Mouse (Mus musculus): Measurements from ENCODE around the gene Hnrnpul2. TPM values are rescaled to one million over a fixed set of nuclear protein-coding genes. Genes with fewer than 3 reads are reported as not detected.
A peak's percentile ranks its signal among the peaks of the same experiment; 100 is the strongest.

The Hnrnpul2 gene
- polyA plus RNA-seq (2015; fragmentation: Nextera tagmentation; extraction: Ambion mirVana) = 5.3 and 6.0 TPM in 2 replicates

DNA sequence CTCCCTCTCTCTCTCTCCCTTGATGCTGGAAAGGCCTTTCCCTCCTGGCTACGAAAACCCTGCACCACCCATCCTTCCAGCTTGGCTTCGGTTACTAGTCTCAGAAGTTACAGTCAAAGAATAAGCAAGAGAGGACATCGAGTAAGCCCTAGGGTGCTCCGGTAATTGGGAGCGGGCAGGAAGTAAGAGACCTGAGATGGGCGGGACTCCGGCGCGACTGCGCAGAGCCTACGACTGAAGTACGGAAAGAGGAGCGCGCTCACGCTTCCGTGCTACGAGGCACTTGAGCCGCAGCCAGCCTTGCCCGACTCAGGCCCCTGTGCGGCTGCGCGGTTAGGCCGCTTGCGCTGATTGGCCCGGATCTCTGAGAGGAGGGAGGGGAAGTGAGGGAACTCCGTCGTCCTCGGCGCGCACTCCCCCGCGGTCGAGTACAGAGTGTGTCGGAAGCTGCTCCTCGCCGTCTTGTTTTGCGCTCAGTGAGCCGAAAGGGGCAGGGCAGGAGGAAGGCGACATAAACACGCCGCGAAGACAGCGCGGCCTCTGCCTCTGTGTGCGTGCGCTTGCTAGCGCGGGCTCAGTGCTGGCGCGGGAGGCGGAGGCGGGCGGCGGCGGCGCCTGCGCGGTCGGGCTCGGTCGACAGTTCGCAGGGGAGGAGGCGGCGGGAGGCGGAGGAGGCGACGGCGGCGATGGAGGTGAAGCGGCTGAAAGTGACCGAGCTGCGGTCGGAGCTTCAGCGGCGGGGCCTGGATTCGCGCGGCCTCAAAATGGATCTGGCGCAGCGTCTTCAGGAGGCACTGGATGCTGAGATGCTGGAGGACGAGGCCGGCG, at the start of gene Hnrnpul2:
TSS of gene Hnrnpul2 (plus strand) at position 415 of the 828 bp plus-strand sequence.
- Histone ChIP-seq H3K36me3 (peaks cover 34% of the 10 kb centered on the region), H3K9me3 (no peaks in the 10 kb centered on the region), H3K4me2 (peak within 1 kb of the TSS; percentile 99), H3K4me1 (replicated peaks) (peaks cover 62% of the 10 kb centered on the region), H3K27me3 (no peaks in the 10 kb centered on the region), H3K9ac (peak within 1 kb of the TSS; percentile 98), H3K27ac (replicated peaks) (peak within 1 kb of the TSS; percentile 97), H3K4me3 (peak within 1 kb of the TSS; percentile 75)
- peak; percentile 98 for ATAC-seq (ENCODE audit: low read depth)
- WGBS = under 1% methylated on average over 69 of the region's 83 CpGs

DNA sequence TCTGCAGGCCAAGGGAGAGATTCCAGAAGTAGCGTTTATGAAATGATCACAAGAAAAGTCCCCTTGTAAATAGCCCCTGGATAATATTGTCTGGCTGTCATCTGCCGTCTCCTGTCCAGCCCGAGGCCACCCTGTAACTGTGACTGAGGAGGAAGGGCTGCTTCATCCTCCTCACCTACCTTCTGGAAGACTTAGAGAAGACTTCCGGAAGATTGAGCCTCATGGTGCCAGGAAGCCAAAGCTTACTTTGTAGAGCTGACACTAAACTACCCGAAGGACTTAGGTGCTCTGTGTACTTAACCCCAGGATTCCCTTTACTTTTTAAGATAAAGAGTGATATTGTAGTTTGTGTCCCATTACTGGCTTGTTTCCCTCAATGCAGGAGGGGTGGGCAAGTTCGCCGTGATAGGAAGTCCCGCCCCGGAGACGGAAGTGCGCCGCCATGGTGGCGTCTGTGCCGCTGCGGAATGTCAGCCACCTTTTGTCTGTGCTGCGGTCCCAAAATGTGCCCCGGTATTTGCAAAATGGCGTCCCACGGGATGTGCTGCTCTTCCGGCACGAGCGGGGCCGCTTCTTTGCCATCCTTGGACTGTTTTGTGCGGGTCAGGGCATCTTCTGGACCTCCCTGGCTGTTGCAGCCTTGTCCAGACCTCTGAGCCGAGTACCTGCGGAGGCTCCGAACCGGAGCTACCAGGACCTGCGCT, 49.1 kb upstream of the Hnrnpul2 start, which contains the start of gene Tmem223:
TSS of gene Tmem223 (plus strand) at position 430 of the 704 bp plus-strand sequence.
- Histone ChIP-seq H3K9ac (peak within 1 kb of the TSS; percentile 97), H3K27ac (replicated peaks) (peak within 1 kb of the TSS; percentile 93), H3K4me3 (peak within 1 kb of the TSS; percentile 80), H3K9me3 (no peaks in the 10 kb centered on the region), H3K4me2 (peak within 1 kb of the TSS; percentile 72), H3K4me1 (replicated peaks) (peaks cover 40% of the 10 kb centered on the region), H3K27me3 (no peaks in the 10 kb centered on the region), H3K36me3 (peaks cover 64% of the 10 kb centered on the region)
- WGBS = 21% methylated on average over 29 of the region's 29 CpGs
- ATAC-seq (ENCODE audit: low read depth) = peak; percentile 45; the same call in 1 of the 2 replicates

DNA sequence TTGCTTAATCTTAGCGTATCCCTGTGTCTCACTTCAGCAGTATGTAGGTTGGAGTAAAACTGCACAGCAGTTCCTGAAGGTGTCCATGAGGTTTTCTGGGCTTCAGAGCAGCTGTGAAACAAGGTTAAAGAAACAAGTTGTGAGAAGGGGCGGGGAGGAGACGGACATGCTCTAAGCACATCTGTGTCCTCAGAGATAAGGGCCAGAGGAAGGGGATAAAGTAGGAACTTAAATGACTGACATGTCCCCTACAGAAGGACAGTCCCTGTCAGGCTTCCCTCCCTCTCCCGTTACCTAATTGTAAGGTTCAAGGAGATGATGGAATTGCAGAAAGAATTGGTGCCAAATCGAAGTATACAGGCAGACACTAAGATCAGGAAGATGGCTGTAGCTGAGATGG, 46.8 kb upstream of the Hnrnpul2 start:
- no peaks in the 10 kb centered on the region for H3K27me3 ChIP-seq
- H3K4me3 ChIP-seq = peak overlapping the region; percentile 69
- H3K4me2 ChIP-seq = peak overlapping the region; percentile 99
- ATAC-seq (ENCODE audit: low read depth) = no peak
- peak overlapping the region; percentile 98; the same call in 1 of the 2 replicates for H3K9ac ChIP-seq
- 91% methylated on average over 5 of the region's 5 CpGs for WGBS
- no peak overlapping the region for H3K27ac ChIP-seq (replicated peaks)
- H3K36me3 ChIP-seq = peaks cover 47% of the 10 kb centered on the region
- peaks cover 44% of the 10 kb centered on the region for H3K4me1 ChIP-seq (replicated peaks)
- H3K9me3 ChIP-seq = no peaks in the 10 kb centered on the region

DNA sequence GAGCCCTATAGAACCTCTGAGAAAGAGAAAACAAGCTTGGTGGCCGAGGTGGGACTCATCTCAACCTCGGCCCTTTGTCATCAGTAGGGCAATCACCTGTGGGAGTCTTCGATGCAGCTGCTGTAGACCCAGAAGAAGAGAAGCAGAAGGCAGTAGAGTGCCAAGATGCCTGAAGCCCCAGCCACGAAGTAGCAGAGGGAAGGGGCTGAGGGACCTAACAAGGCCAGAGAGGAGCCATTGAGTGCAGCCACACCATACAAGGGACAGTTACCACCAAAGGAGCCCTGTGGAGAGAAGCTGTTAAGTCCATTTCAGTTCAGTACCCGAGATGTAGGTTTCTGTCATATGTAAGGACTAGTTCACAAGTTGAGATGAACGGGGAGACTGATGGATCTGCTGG, 46.4 kb upstream of the Hnrnpul2 start:
- peaks cover 47% of the 10 kb centered on the region for H3K36me3 ChIP-seq
- peak overlapping the region; percentile 99 for H3K27ac ChIP-seq (replicated peaks)
- H3K9me3 ChIP-seq = no peaks in the 10 kb centered on the region
- H3K27me3 ChIP-seq = no peaks in the 10 kb centered on the region
- WGBS = 62% methylated on average over 6 of the region's 6 CpGs
- peak overlapping the region; percentile 69 for H3K4me3 ChIP-seq
- H3K4me2 ChIP-seq = peak overlapping the region; percentile 99
- ATAC-seq (ENCODE audit: low read depth) = no peak
- peaks cover 44% of the 10 kb centered on the region for H3K4me1 ChIP-seq (replicated peaks)
- H3K9ac ChIP-seq = peak overlapping the region; percentile 98

DNA sequence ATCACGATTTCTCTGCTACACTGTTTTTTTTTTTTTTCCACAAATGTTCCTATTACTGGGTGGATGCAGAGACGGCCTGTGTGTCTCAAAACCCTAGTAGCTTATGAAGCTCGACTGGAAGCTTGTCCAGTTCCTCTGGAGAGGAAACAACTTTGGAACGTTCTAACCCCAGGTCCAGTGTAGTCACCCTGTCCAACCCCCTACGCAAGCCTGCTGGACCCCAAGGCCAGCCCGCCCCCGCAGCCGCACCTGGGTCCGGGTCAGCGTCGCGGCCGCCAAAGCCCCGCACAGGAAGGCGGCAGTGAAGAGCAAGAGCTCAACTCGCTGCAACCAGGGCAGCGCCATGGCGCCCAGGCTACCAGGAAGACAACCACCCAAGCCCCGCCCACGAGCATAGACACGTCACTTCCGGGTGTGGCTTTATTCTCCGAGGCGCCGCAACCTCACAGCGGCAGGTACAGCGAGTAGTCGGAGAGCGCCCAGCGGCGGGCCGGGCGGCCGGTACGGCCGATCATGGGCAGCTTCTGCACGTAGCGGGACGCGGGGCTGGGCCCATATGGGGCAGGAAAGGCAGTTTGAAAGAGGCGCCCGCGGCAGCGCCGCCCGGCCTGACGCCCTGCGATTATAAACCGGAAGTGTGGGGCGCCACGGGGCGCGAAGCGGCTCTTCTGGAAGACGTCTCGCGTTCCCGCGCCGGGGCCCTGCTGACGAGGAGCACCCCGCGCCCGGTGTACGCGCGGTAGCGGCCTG, 45.5 kb upstream of the Hnrnpul2 start, which contains the start of gene Tmem179b:
TSS of gene Tmem179b (minus strand) at position 382 of the 750 bp plus-strand sequence.
- Histone ChIP-seq H3K4me1 (replicated peaks) (peaks cover 44% of the 10 kb centered on the region), H3K4me2 (peak within 1 kb of the TSS; percentile 99), H3K27me3 (no peaks in the 10 kb centered on the region), H3K9ac (peak within 1 kb of the TSS; percentile 98), H3K36me3 (peaks cover 44% of the 10 kb centered on the region), H3K9me3 (no peaks in the 10 kb centered on the region), H3K4me3 (peak within 1 kb of the TSS; percentile 69), H3K27ac (replicated peaks) (peak within 1 kb of the TSS; percentile 99)
- under 1% methylated on average over 68 of the region's 68 CpGs for WGBS
- peak; percentile 94 for ATAC-seq (ENCODE audit: low read depth)

DNA sequence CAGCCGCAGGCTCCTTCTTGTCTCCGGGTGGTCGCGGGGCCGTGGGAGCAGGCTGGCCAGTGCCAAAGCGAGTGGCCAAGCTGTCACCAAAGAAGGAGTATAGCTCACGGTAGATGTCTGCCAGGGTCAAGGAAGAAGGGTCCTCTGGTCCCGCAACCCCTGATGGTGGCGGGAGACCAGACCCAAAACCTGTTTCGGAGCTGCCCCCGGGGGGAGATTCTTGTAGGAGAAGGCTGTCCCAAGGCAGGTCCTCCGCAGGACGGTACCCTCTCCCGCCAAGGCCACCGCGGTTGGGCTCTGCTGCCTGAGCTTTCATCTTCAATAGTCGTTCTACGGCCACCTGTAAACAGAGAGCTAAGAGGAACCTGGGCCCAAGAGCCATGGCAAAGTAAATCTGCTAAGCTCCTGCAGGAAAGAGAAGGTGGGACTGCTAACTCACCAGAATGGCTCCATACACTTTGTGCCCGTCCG, 44.8 kb upstream of the Hnrnpul2 start:
- Histone ChIP-seq H3K4me2 (peak overlapping the region; percentile 99), H3K36me3 (peaks cover 41% of the 10 kb centered on the region), H3K4me3 (peak overlapping the region; percentile 69), H3K9me3 (no peaks in the 10 kb centered on the region), H3K4me1 (replicated peaks) (peaks cover 44% of the 10 kb centered on the region), H3K9ac (peak overlapping the region; percentile 98), H3K27ac (replicated peaks) (peak overlapping the region; percentile 99), H3K27me3 (no peaks in the 10 kb centered on the region)
- 8% methylated on average over 20 of the region's 20 CpGs for WGBS
- peak; percentile 37 for ATAC-seq (ENCODE audit: low read depth)

DNA sequence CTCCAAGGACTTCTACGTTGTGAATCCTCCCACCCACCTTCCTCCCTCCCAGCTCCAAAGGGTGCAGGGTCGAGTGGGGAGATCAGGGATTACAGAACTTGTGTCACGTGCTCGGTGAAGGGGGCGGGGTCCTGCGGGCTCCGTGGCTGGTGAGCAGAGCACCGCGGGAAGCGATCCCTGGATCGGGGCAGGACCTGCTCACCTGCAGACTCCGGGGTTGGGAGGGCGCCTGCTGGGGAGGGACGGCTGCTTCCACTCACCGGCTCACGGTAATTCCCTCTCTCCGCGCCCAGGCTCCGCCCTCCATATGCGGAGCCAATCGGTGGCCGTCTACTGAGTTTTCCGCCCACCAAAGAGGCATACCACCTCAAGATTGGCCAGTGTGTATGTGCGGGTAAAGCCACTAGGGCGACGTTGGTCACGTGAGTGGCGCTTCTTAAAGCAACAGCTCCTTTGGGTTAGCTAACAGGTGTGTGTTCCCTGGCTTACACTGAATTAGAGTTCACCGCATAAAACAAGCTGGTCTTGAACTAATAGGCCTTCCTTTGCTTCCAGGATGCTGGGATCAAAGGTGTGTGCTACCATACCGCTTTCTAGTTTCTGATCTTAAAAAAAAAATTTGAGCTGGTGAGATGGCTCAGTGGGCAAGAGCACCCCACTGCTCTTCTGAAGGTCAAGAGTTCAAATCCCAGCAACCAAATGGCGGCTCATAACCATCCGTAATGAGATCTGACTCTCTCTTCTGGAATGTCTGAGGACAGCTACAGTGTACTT, 33.6 kb upstream of the Hnrnpul2 start, which contains the start of gene Taf6l:
TSS of gene Taf6l (minus strand) at position 410 of the 774 bp plus-strand sequence.
- peak within 1 kb of the TSS; percentile 77 for H3K9ac ChIP-seq
- WGBS = under 1% methylated on average over 32 of the region's 32 CpGs

DNA sequence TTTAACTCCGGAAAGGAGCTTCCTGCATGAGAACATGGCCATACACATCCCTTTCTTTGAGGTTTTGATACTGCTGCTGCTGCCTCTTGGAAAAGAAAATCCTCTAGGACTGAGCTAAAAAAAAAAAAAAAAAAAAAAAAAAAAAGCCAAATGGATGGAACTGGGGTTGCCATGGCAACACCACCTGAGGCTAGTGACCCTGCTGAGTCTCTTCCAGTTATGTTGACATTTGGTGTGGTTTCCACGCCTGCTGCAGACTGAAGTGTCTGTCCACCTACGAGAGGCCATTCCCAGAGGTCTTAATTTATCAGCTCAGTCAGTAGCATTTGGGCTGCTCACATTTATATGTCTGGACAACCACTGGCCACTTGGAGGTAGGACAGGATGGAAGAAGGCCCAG, 31.3 kb upstream of the Hnrnpul2 start:
- H3K4me2 ChIP-seq = no peak overlapping the region
- WGBS = 23% methylated on average over 3 of the region's 3 CpGs

More for the DNA sequence above, 33.6 kb upstream of the Hnrnpul2 start, which contains the start of gene Taf6l:
- Histone ChIP-seq H3K4me2 (peak within 1 kb of the TSS; percentile 65), H3K9me3 (no peaks in the 10 kb centered on the region), H3K4me1 (replicated peaks) (peaks cover 22% of the 10 kb centered on the region), H3K4me3 (peak within 1 kb of the TSS; percentile 69), H3K27ac (replicated peaks) (peak within 1 kb of the TSS; percentile 76), H3K27me3 (no peaks in the 10 kb centered on the region), H3K36me3 (peaks cover 33% of the 10 kb centered on the region)
- peak; percentile 100 for ATAC-seq (ENCODE audit: low read depth)

DNA sequence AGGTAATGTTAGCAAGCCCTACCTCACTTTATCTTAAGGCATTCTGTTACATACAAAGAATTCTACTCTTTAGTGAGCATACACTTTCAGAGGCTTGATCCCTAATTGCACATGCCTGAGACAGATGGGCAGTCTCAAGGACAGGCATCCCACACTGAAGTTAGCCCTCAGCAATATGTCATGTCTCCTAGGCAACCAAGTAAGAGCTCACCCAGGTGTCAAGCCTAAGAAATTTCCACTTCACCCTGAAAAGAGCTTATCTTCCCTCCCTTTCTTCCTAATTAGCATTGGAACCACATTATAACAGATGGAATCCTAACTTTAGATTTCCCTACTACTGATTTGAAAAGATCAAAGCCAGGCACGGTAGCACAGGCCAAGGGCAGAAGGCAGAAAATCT, 30.6 kb upstream of the Hnrnpul2 start:
- Histone ChIP-seq H3K27ac (replicated peaks) (0 out of 2 replicates have a peak overlapping the region, but pooled peaks have one; percentile 19), H3K4me2 (no peak overlapping the region), H3K4me3 (no peak overlapping the region), H3K9ac (peak overlapping the region; percentile 38; the same call in 1 of the 2 replicates), H3K36me3 (peaks cover 27% of the 10 kb centered on the region), H3K9me3 (no peaks in the 10 kb centered on the region), H3K4me1 (replicated peaks) (peaks cover 22% of the 10 kb centered on the region), H3K27me3 (no peaks in the 10 kb centered on the region)
- no peak for ATAC-seq (ENCODE audit: low read depth)
- WGBS = 62% methylated on average over 1 of the region's 1 CpGs

More for the DNA sequence above, 31.3 kb upstream of the Hnrnpul2 start:
- H3K4me3 ChIP-seq = no peak overlapping the region
- 0 out of 2 replicates have a peak overlapping the region, but pooled peaks have one; percentile 19 for H3K27ac ChIP-seq (replicated peaks)
- H3K36me3 ChIP-seq = peaks cover 26% of the 10 kb centered on the region
- no peak for ATAC-seq (ENCODE audit: low read depth)
- H3K27me3 ChIP-seq = no peaks in the 10 kb centered on the region
- peak overlapping the region; percentile 38; the same call in 1 of the 2 replicates for H3K9ac ChIP-seq
- no peaks in the 10 kb centered on the region for H3K9me3 ChIP-seq
- H3K4me1 ChIP-seq (replicated peaks) = peaks cover 22% of the 10 kb centered on the region

DNA sequence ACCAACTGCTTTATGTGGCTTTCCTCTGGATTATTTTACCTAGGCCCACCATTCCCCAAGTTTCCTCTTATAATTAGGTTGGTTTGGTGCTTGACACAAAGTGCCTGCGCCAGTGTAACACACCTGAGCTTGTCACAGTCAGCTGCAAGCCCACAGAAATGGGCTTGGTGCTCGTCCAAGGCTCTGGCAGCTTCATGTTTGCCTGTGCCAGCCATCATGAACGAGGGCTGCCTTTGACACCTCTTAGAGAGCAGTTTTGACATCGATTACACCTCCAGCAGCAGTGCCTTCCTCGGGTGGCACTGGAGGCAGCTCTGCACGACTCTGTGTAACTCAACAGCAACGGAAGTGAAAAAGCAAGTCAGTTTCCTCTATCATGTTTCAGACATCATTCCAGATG, 29.6 kb upstream of the Hnrnpul2 start:
- H3K4me1 ChIP-seq (replicated peaks) = peaks cover 21% of the 10 kb centered on the region
- 81% methylated on average over 7 of the region's 7 CpGs for WGBS
- no peak overlapping the region for H3K9ac ChIP-seq

More for the DNA sequence above, 29.6 kb upstream of the Hnrnpul2 start:
- Histone ChIP-seq H3K27me3 (no peaks in the 10 kb centered on the region), H3K4me2 (no peak overlapping the region), H3K4me3 (no peak overlapping the region), H3K27ac (replicated peaks) (no peak overlapping the region), H3K36me3 (peaks cover 37% of the 10 kb centered on the region), H3K9me3 (no peaks in the 10 kb centered on the region)
- ATAC-seq (ENCODE audit: low read depth) = no peak

All from neural tube, embryonic 13.5 days (tissue).